Mouse (Mus musculus) embryo, embryonic 10.5 days (tissue): ENCODE results near the gene Akt1.

Experiments used
- DNase-seq: peaks from one replicate; pipeline ENCODE4 v3.0.0-alpha.2; 2015; ENCODE audit warnings: low spot score

Gene Akt1

DNA sequence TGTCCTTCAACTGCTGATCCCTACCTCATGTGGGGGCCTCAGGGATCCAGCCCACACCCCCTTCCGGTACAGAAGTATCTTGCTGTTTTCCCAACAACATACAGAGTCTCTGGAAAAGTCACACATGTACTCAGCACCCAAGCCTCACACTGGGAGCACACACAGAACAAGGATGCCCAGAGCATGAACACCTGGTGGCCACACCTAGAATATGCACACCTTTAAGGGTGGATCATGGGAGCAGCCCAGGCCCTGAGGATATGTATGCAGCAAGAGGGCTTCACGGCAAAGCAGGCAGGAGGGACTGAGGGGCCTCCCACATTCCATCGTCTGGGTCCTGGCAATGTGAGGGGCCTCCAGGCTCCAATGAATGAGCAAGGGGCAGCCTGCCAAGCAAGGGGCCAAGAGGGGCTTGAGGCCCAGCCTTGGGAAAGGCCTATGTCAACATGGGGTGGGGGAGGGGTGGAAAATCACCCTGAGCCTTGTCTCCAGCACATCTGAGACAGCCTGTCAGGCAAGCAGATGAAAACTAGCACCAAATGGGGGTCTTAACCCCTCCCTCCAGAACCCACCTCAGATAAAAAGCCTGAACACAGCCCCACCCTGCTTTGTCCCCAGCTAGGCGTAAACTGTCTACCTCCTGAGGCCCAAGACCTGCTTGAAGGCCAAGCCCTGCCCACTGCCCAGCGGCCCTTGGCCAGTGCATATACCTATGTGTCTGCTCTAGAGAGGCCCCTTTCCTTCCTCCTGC lies 13.9 kb downstream of the Akt1 start:
- DNase-seq, result peak; percentile 79

- peak; percentile 27 for DNase-seq
These were observed 15.6 kb downstream of the Akt1 start for GRCm38 (mm10) chr12:112659109-112659508.

DNA sequence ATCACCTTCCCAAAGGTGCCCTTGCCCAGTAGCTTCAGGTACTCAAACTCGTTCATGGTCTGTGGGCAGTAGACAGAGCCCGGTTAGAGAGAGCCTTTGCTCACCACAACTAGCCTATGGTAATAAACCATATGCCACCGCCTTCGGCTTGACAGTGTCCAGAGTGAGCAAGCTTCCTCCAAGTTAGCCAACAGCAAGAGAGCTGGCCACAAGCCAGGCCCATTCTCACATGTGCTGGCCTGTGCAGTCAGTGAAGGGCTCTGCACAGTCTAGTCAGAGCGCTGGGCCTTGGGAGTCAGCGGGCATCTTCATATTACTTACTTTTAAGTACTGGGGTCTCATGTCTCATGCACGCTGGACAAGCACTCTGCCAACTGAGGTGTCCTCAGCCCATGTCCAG lies 16.1 kb downstream of the Akt1 start:
- DNase-seq, result no peak

GRCm38 (mm10) chr12:112654076-112654475 lies 20.6 kb downstream of the Akt1 start:
- no peak for DNase-seq

DNA sequence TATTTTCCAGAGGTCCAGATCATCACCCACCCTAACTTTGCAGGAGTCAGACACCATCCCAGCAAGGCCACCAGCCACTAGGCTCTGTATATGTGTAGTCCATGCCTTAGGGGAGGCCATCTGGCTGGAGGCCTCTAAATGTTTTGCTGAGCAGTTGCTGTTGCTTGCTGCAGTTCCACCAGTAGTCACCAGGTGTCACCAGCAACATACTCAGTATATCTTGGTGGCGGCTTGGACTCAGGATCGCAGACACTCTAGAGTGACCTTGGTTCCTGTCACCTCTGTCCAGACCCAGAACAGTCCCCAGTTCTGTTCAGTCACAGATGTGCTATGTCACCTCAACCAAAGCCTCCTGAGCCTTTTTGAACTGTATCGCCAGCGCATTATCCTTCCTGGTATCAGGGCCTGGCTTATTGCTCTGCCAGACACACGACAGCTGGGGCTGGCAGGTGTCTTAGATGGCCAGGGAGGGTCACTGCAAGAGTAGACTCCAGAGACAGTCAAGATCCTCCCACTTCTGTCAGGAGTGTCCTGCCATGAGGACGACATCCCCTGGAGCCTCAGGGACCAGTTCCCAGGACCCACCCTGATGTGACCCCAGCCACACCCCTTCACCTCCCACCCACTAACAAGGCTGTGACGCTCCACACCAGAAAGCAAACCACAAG lies 21.4 kb downstream of the Akt1 start:
- peak; percentile 92 for DNase-seq

DNA sequence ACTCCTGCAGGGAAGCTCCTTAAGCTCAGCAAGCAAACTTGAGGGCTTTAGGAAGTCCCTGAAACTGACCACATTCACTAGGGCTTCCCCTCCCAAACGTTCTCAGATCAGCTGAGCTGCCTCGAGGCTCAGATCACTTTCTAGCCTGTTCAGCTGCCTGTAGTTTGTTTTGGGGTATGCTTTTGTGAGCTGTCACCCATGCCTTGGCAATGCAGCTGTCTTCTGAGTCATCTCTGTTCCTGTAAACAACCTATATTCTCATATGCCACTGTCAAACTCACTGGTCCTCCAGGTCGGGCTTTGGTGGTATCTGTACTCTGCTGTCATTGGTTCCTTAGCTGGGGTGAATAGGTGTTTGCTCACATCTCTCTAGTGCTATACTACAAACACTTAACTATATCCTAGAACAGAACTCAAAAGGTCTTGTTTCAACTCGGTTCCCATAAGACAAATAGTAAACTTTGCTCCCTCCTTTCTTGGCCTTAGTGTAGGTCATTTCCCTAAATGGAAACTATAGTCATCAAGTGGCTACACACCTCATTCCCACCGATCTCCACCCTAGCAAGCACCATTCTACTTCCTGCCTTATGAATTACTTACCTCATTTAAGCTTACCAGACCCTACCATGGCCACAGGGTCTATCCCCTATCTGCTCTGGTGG lies 22.8 kb downstream of the Akt1 start:
- no peak for DNase-seq

DNA sequence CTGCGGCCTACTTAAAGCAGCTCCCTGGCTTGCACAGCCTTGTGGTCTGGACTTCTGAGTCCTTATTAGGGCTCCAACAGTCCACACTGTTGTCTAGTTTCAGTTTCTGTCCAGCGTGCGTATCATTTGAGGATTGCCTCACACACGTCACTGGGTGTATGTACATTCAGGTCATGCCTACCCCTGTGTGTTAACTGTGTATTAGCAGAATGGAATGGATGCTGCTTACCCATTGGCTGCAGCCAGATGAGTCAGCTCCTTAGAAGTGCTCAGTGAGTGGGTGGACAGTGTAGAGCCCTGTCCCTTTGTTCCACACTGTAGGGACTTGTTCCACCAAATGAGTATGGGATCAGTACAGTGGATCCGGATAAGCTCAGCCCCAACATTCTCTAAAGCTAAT lies 26.6 kb downstream of the Akt1 start:
- no peak for DNase-seq

DNA sequence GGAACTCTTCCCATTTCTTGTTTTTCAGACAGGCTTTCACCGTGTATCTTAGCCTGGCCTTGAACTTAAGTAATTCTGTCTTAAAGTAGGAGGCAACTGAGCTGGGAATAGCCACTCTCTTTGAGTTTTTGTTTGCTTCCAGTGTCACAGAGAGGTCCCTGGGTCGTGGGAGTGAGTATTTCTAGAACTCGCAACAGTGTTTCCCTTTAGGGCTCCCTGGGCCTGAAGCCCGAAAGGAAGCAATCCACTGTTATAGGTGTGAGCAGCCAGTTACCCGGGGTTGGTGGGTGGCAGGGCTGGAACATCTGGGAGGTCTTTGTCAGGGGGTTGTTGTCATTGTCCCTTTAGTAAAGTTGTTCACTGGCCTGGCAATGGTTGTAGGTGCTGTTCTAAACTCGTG lies 28.5 kb downstream of the Akt1 start:
- no peak for DNase-seq

DNA sequence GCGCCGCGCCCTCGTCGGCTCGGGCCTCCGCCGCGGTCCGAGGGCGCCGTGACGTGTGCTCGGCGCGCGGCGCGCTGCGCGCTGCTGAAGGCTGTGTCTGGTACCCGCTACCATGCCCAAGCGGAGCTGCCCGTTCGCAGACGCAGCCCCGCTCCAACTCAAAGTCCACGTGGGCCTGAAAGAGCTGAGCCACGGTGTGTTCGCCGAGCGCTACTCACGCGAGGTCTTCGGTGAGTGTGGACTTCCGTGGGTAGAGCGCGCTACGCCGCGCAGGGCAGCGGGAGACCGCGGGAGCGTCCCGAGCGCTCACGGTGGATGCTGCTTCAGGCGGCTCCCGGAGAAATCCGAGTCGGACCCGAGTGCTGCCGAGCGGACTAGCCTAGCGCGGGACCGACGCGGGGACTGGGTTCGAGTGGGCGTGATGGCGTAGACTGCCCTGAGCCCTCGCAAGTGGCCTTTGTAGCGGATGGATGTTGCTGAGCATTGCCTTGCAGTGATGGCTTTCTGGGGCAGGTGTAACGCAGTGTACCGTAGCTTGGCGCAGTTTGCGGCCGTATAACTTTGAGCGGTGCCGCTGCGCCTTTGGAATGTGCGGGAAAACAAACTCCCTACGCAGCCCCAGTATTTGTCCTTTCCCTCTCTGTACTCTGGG lies 29.7 kb downstream of the Akt1 start:
- peak; percentile 51 for DNase-seq

DNA sequence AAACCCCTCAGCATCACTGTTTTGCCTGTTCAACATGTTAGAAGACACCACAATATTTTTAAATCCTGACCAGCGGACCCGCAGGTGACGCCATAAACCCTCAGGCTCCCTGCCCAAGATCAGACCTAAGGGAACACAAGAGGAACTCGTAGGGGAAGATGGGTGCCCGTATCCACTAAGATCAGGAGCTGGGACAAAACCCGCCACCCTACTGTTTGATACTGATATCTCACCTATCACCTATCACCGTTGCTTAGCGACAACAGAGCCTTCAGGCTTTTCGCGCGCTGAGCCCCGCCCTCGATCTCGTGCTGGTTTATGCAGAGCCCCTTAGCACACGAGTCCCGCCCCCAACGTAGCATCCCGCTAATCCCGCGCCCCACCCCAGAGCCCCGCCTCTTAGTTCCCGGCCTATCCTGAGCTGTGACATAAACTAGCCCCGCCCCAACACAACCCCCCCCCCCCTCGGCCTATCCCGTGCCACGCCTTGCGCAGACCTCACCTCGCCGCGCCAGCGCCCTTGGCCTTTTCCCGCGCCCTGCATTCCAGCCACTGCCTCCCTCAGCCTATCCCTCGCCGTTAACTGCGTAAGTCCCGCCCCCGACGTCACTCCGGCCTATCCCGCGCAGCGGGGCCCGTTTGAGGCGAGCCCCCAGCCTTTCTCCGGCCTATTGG lies 30.4 kb downstream of the Akt1 start, which contains the start of gene Siva1:
Gene Siva1, plus strand, starts transcription at position 500 of the 675 bp plus-strand sequence.
- peak; percentile 99 for DNase-seq

DNA sequence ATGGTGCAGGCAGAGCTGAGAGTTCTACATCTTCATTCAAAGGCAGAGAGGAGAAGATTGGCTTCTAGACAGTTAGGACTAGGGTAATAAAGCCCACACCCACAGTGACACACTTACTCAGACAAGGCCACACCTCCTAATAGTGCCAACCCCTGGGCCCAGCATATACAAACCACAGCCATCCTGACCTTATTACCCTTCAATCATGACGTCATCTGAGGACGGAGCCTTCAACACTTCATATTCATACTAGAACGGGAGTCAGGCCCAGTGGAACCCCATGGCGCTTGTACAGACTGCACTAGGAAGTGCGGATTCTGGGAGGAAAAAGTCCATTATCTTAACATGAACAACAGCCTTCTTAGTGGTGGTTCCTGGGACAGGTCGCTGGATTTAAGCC lies 31.6 kb downstream of the Akt1 start:
- no peak for DNase-seq

GRCm38 (mm10) chr12:112639526-112639925 lies 35.2 kb downstream of the Akt1 start:
- DNase-seq, result no peak

GRCm38 (mm10) chr12:112633686-112634085 lies 41.0 kb downstream of the Akt1 start:
- no peak for DNase-seq

- no peak for DNase-seq
These were observed 41.8 kb downstream of the Akt1 start for GRCm38 (mm10) chr12:112632907-112633306.

- no peak for DNase-seq
These were observed 42.5 kb downstream of the Akt1 start for GRCm38 (mm10) chr12:112632084-112632777.

DNA sequence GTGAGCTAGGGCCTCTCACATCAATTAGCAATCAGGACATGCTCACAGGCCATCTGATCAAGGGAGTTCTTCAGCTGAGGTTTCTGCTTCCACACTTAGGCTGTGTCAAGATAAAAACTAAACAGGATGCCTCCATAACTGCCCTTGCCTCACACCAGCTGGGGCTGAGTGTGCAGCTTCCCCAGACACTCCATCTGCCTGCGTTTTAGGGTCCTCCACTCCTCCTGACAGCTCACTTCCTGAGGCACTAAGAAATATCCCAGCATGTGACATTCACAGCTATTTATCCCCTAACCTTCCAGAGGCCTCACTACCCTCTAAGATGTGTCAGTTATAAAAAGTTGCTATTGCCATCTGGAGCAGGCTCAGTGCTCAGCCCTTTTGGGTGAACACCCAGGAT lies 43.2 kb downstream of the Akt1 start:
- no peak for DNase-seq

DNA sequence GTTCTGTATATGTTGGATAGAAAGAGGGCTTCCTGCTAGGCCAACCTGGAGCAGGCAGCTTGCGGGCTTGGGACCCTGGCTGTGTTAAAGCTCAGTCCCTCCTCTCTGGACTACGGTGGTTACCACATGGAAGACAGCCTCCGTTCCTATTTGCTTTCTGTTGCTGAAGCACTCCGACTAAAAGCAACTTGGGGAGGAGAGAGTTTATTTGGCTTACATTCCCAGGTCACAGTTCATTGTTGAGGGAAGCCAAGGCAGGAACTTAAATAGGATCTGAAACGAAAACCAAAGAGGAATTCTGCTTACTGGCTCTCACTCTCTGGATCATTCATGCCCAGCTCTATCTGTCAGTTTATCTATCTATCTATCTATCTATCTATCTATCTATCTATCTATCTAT lies 43.9 kb downstream of the Akt1 start:
- DNase-seq, result no peak

GRCm38 (mm10) chr12:112630029-112630428 lies 44.7 kb downstream of the Akt1 start:
- DNase-seq, result no peak

DNA sequence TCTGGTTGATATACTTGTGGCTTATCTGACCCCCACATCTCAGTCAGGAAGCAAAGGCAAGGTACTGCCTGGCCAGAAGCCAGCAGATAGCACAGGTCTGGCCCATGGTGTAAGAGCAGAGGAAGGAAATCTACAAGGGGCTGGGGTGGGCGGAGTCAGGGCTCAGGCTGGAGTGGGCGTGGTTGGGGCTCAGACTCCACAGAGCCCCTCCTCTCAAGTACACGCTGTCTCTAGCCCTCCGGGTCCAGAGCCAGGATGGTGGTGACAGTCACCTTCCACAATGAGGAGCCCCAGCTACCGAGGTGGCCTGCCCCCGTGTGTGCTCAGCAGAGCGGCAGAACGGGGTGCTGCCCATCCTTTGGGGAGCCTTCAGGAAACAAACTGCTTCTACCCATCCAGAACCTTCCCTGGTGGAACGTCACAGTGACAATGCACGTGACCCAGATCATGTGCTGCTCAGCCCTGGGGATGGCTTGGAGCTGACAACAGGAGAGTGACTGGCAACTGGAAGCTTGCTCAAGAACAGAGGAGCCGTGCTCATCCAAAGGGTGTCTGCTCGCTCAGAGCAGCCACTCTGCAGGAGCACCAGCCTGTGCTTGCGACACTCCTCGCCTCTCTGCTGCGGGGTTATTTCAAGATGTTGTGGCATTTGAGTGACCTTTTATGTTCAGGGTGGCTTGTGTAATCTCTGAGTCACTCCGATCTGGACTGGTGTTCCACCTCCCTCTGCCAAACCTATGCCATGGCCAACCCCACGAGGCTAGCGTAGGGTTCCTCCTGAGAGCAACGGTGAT lies 45.6 kb downstream of the Akt1 start:
- DNase-seq, result peak; percentile 85

DNA sequence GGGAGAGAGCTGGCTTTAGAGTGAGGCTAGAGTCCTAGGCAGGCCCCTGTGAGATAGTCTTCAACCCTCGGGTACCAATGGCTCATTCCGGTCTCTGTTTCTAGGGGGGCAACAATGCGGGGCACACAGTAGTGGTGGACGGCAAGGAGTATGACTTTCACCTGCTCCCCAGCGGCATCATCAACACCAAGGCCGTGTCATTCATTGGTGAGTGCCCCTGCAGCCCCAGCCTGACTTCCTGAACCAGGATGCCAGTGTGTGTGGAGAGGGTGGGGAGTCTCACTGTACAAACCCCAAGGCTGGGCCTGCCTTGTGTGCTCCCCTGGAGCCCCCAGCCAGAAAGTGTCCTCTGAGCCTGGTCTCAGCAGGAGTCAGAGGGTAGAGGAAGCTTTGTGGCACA lies 46.5 kb downstream of the Akt1 start:
- DNase-seq, result no peak
